23 mouse cellular contexts compared by ENCODE assay signal in genomic region chr15:98573293-98573692, GRCm38 (mm10). TPM values are rescaled to one million over a fixed set of nuclear protein-coding genes. Genes with fewer than 3 reads are reported as not detected.
"Had no signal": no experiment of that assay in that cellular context is flagged by ENCODE, and none has a peak within 500 bp of the region (broad histone marks: within the 10 kb centered on the region; RNA-seq: fewer than 3 reads in every experiment).

No protein-coding gene starts in this region.

- H3K27ac ChIP-seq: neural tube, embryonic 12.5 days; neural tube, embryonic 13.5 days; neural tube, embryonic 15.5 days; stomach, embryonic 15.5 days; stomach, postnatal 0 days had no signal

- H3K27me3 ChIP-seq: neural tube, embryonic 12.5 days; neural tube, embryonic 13.5 days; neural tube, embryonic 15.5 days; stomach, embryonic 15.5 days had no signal

- H3K9me3 ChIP-seq: neural tube, embryonic 12.5 days; neural tube, embryonic 13.5 days; neural tube, embryonic 15.5 days; stomach, embryonic 15.5 days had no signal

- DNase-seq: retina, postnatal 1 day; right cerebral cortex, adult 18-20 months; right cerebral cortex, postnatal 14 days; right cerebral cortex, postnatal 25 days; right cerebral cortex, postnatal 4 days; spleen, adult 18-20 months; thymus, adult 18-20 months; thymus, adult 2 months; thymus, postnatal 14 days; thymus, postnatal 25 days; thymus, postnatal 36 days; thymus, postnatal 4 days had no signal

- H3K36me3 ChIP-seq: neural tube, embryonic 12.5 days; neural tube, embryonic 13.5 days; neural tube, embryonic 15.5 days; stomach, embryonic 15.5 days had no signal

- H3K4me3 ChIP-seq: neural tube, embryonic 12.5 days; neural tube, embryonic 13.5 days; neural tube, embryonic 15.5 days; stomach, embryonic 15.5 days had no signal

RNA-seq across cellular contexts. Expression of gene 4930415O20Rik, which starts 2.5 kb away (rescaled TPM):
- total RNA-seq: neutrophil, adult 5-6 weeks had no signal
- polyA plus RNA-seq: neural tube, embryonic 11.5 days; neural tube, embryonic 12.5 days; neural tube, embryonic 13.5 days; neural tube, embryonic 15.5 days; spleen, adult 2 months; stomach, embryonic 14.5 days; stomach, embryonic 15.5 days; thymus, postnatal 0 days; urinary bladder, adult 2 months had no signal

RNA-seq across cellular contexts. Expression of gene Cacnb3, which starts 57.3 kb away (rescaled TPM):
- total RNA-seq: neutrophil, adult 5-6 weeks had no signal
